Mouse (Mus musculus): ENCODE measurements around the gene Grik4. TPM values are rescaled to one million over a fixed set of nuclear protein-coding genes. Genes with fewer than 3 reads are reported as not detected.

The Grik4 gene
- total and polyA plus RNA-seq, 2 experiments from 2014 or later: 7.7 to 11.9 TPM

DNA sequence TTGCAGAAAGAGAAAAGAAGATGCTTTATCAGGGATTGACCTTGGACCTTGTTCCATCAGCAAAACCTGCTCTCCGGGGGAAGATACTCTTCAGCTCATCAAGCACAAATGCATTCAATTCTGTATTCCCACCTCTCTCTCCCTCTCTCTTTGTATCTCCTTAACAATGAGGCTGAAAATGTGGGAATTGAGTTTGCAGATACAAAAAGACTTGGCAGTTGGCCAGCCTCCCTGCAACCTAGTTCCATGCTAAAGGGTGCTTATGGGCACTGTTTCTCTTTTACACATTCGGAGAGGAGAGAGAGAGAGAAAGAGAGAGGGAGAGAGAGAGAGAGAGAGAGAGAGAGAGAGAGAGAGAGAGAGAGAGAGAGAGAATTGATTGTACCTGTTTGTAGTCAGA, 273.7 kb downstream of the Grik4 start:
- no peak overlapping the region for H3K4me2 ChIP-seq (ENCODE audit: low read depth)
- H3K9ac ChIP-seq: no peak overlapping the region
- 4% methylated on average over 2 of the region's 2 CpGs for WGBS
- no peak overlapping the region for H3K4me3 ChIP-seq (ENCODE audit: low read depth, low read length)
- H3K9me3 ChIP-seq (ENCODE audit: low read length): no peaks in the 10 kb centered on the region
- DNase-seq (peak; percentile 56), ATAC-seq (peak; percentile 27; the same call in 1 of the 2 replicates)
- no peaks in the 10 kb centered on the region for H3K27me3 ChIP-seq (ENCODE audit: insufficient read depth, low read length)
- no peaks in the 10 kb centered on the region for H3K36me3 ChIP-seq (ENCODE audit: insufficient read depth)
- H3K27ac ChIP-seq (ENCODE audit: low read depth, low read length): no peak overlapping the region
- no peaks in the 10 kb centered on the region for H3K4me1 ChIP-seq (ENCODE audit: insufficient read depth)
- no peak for TF ChIP-seq CTCF (IDR thresholded peaks at IDR 0.05; ENCODE audit: low read depth)

DNA sequence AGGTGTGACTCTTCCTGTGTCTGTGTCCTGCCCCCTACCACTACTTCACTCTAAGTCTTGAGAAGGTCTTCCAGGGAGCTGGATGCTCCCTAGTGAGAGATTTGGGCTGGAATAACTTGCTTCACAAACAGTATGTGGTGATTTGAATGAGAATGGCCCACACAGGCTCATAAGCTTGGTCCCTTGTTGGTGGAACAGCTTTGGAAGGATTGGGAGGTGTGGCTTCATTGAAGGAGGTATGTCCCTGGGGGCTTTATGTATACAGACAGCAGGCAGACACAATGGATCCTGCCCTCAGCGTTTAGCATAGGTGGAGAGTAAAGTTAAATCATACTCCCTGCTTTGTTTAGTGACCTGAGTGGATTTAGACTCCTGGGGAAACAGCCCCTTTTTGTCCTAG, 282.8 kb downstream of the Grik4 start:
- H3K4me2 ChIP-seq (ENCODE audit: low read depth): no peak overlapping the region
- WGBS: 69% methylated on average over 1 of the region's 1 CpGs
- DNase-seq: no peak
- H3K9ac ChIP-seq: no peak overlapping the region
- ATAC-seq: no peak
- H3K36me3 ChIP-seq (ENCODE audit: insufficient read depth): no peaks in the 10 kb centered on the region
- H3K27ac ChIP-seq (ENCODE audit: low read depth, low read length): no peak overlapping the region
- no peaks in the 10 kb centered on the region for H3K27me3 ChIP-seq (ENCODE audit: insufficient read depth, low read length)
- H3K4me3 ChIP-seq (ENCODE audit: low read depth, low read length): no peak overlapping the region
- TF ChIP-seq CTCF (IDR thresholded peaks at IDR 0.05; ENCODE audit: low read depth): no peak
- H3K9me3 ChIP-seq (ENCODE audit: low read length): no peaks in the 10 kb centered on the region
- no peaks in the 10 kb centered on the region for H3K4me1 ChIP-seq (ENCODE audit: insufficient read depth)

DNA sequence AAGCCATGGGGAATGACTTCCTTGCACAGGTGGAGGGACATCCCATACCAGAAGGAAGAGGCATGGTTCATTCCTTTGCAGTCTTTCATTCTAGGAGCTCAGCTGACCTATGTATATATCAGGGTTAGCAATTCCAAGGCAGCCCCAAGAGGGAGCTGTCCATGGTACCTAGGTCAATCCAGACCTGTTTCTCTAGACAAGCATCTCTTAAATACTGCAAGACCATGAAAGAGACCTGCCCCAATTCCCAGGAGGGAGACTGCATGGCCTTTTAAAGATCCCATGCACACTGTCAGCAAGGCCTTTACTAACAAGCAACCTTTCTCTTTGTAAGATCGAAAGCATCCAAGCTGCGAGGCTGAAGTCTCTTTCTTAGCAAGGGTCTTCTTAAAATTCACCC, 291.5 kb downstream of the Grik4 start:
- no peak overlapping the region for H3K4me2 ChIP-seq (ENCODE audit: low read depth)
- no peak for TF ChIP-seq CTCF (IDR thresholded peaks at IDR 0.05; ENCODE audit: low read depth)
- no peaks in the 10 kb centered on the region for H3K4me1 ChIP-seq (ENCODE audit: insufficient read depth)
- DNase-seq (no peak), ATAC-seq (no peak)
- H3K27me3 ChIP-seq (ENCODE audit: insufficient read depth, low read length): no peaks in the 10 kb centered on the region
- no peak overlapping the region for H3K9ac ChIP-seq
- H3K9me3 ChIP-seq (ENCODE audit: low read length): no peaks in the 10 kb centered on the region
- no peak overlapping the region for H3K27ac ChIP-seq (ENCODE audit: low read depth, low read length)
- 70% methylated on average over 2 of the region's 2 CpGs for WGBS
- no peak overlapping the region for H3K4me3 ChIP-seq (ENCODE audit: low read depth, low read length)
- H3K36me3 ChIP-seq (ENCODE audit: insufficient read depth): no peaks in the 10 kb centered on the region

DNA sequence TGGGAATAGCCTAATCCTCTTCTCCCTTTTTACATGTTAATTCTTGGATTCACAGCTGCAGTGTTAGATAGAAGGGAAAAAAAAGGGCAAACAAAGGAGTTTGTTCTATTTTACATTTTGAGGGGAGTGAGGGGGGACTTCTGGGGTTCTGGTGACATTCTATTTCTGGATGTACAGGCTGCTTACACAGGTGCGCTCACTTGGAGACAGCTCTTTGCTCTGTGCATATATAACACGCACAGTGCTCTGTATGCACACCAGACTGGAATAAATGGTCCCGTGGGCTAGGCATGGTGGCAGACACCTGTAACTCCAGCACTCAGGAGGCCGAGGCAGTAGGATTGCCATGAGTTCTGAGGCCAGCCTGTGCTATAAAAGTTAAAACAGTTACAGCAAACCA, 292.0 kb downstream of the Grik4 start:
- Histone ChIP-seq H3K4me3 (ENCODE audit: low read depth, low read length) (no peak overlapping the region), H3K9ac (no peak overlapping the region), H3K4me1 (ENCODE audit: insufficient read depth) (no peaks in the 10 kb centered on the region), H3K27me3 (ENCODE audit: insufficient read depth, low read length) (no peaks in the 10 kb centered on the region), H3K4me2 (ENCODE audit: low read depth) (no peak overlapping the region), H3K9me3 (ENCODE audit: low read length) (no peaks in the 10 kb centered on the region), H3K27ac (ENCODE audit: low read depth, low read length) (no peak overlapping the region), H3K36me3 (ENCODE audit: insufficient read depth) (no peaks in the 10 kb centered on the region)
- TF ChIP-seq CTCF (IDR thresholded peaks at IDR 0.05; ENCODE audit: low read depth): no peak
- no peak for DNase-seq
- 52% methylated on average over 4 of the region's 4 CpGs for WGBS
- ATAC-seq: peak; percentile 79

DNA sequence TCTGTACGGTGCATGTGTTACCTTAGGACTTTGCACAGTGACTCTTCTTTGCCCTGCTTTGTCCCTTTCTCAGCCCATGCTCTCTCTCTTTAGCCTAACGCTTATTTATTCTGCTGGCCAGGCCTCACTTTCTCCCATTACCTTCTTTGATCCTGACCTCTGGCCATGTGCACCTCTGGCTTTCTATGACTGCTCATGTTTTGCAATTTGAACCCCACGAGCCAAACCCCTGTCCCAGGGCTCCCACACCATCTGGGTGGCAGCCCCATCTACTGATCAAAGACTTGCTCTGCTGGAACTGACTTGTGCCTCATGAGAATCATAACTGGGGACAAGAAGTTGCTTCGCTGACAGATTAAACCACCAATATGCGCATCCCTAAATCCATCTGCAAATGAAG, 294.4 kb downstream of the Grik4 start:
- no peak for TF ChIP-seq CTCF (IDR thresholded peaks at IDR 0.05; ENCODE audit: low read depth)
- no peak overlapping the region for H3K9ac ChIP-seq
- 81% methylated on average over 5 of the region's 5 CpGs for WGBS

DNA sequence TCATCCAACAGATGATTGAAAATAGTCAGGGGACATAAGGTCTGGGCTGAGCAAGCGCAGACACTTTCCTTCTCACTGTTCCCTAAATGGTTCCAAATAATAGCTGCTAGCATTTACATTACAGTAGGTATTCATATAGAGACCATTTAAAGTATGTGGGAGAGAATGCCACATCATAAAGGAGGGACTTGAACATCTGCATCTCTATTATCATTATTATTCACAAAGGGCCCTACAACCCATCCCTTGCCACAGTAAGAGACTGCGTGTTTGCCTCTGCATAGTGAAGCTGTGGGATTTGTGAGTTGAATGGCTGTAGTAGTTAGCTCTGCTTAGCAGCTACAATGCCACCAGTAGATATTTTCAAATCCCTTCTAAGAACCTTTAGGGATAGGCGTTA, 296.2 kb downstream of the Grik4 start:
- no peak for TF ChIP-seq CTCF (IDR thresholded peaks at IDR 0.05; ENCODE audit: low read depth)
- no peak overlapping the region for H3K4me2 ChIP-seq (ENCODE audit: low read depth)
- no peak overlapping the region for H3K9ac ChIP-seq
- ATAC-seq: no peak
- H3K27ac ChIP-seq (ENCODE audit: low read depth, low read length): no peak overlapping the region
- no peak overlapping the region for H3K4me3 ChIP-seq (ENCODE audit: low read depth, low read length)
- H3K9me3 ChIP-seq (ENCODE audit: low read length): no peaks in the 10 kb centered on the region
- WGBS: 90% methylated on average over 3 of the region's 3 CpGs
- DNase-seq: no peak
- H3K27me3 ChIP-seq (ENCODE audit: insufficient read depth, low read length): no peaks in the 10 kb centered on the region
- H3K36me3 ChIP-seq (ENCODE audit: insufficient read depth): no peaks in the 10 kb centered on the region
- H3K4me1 ChIP-seq (ENCODE audit: insufficient read depth): no peaks in the 10 kb centered on the region

More for the DNA sequence above, 294.4 kb downstream of the Grik4 start:
- H3K27ac ChIP-seq (ENCODE audit: low read depth, low read length): no peak overlapping the region
- H3K9me3 ChIP-seq (ENCODE audit: low read length): no peaks in the 10 kb centered on the region
- no peak overlapping the region for H3K4me2 ChIP-seq (ENCODE audit: low read depth)
- H3K4me3 ChIP-seq (ENCODE audit: low read depth, low read length): no peak overlapping the region
- H3K27me3 ChIP-seq (ENCODE audit: insufficient read depth, low read length): no peaks in the 10 kb centered on the region
- ATAC-seq (no peak), DNase-seq (no peak)
- no peaks in the 10 kb centered on the region for H3K4me1 ChIP-seq (ENCODE audit: insufficient read depth)
- no peaks in the 10 kb centered on the region for H3K36me3 ChIP-seq (ENCODE audit: insufficient read depth)

DNA sequence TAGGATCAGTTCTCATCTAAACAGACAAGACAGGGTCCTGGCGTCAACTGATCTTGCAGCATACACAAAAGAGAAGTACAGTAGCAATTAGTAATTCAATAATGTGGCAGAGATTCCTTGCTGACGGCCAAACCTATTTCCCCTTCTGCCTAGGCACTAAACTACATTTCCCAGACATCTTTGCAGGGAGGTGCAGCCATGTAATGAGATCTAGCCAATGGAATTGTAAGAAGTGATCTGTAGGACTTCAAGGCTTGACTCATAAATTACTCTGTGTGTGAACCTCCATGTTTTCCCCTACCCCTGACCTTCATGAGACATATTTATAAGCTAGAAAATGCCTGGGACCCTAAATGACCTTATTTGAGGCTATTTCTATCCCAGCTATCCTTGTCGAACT, 296.7 kb downstream of the Grik4 start:
- H3K4me1 ChIP-seq (ENCODE audit: insufficient read depth): no peaks in the 10 kb centered on the region
- no peaks in the 10 kb centered on the region for H3K27me3 ChIP-seq (ENCODE audit: insufficient read depth, low read length)
- no peak overlapping the region for H3K4me3 ChIP-seq (ENCODE audit: low read depth, low read length)
- WGBS: 68% methylated on average over 3 of the region's 3 CpGs
- H3K9me3 ChIP-seq (ENCODE audit: low read length): no peaks in the 10 kb centered on the region
- no peak overlapping the region for H3K4me2 ChIP-seq (ENCODE audit: low read depth)
- ATAC-seq (no peak), DNase-seq (no peak)
- no peak overlapping the region for H3K9ac ChIP-seq
- H3K36me3 ChIP-seq (ENCODE audit: insufficient read depth): no peaks in the 10 kb centered on the region
- H3K27ac ChIP-seq (ENCODE audit: low read depth, low read length): no peak overlapping the region
- TF ChIP-seq CTCF (IDR thresholded peaks at IDR 0.05; ENCODE audit: low read depth): no peak

DNA sequence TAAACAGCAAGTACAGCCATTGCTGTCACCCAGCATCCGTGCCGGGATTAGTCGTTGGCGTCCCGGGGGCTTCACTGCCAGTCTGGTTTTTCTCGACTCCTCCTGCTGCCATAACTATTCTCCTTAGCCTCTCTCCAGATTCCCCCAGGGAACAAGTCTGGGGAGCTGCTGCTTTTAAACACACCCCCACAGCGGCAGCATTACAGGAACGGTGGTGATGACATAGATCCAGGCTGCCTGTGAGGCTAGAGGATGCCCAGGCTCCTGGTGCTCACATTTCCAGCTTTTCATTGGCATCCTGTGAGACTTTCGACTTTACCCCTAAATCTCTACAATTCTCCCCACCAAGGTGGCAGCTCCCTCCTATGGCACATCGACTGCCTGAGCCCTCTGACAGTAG, 297.5 kb downstream of the Grik4 start:
- no peaks in the 10 kb centered on the region for H3K4me1 ChIP-seq (ENCODE audit: insufficient read depth)
- H3K4me2 ChIP-seq (ENCODE audit: low read depth): no peak overlapping the region
- H3K27me3 ChIP-seq (ENCODE audit: insufficient read depth, low read length): no peaks in the 10 kb centered on the region
- ATAC-seq (no peak), DNase-seq (no peak)
- 67% methylated on average over 10 of the region's 10 CpGs for WGBS
- H3K4me3 ChIP-seq (ENCODE audit: low read depth, low read length): no peak overlapping the region
- H3K9me3 ChIP-seq (ENCODE audit: low read length): no peaks in the 10 kb centered on the region
- H3K9ac ChIP-seq: no peak overlapping the region
- H3K36me3 ChIP-seq (ENCODE audit: insufficient read depth): no peaks in the 10 kb centered on the region
- no peak overlapping the region for H3K27ac ChIP-seq (ENCODE audit: low read depth, low read length)
- no peak for TF ChIP-seq CTCF (IDR thresholded peaks at IDR 0.05; ENCODE audit: low read depth)

All from forebrain, postnatal 0 days (tissue).